Mouse (Mus musculus) urinary bladder, postnatal 25 days (tissue): ENCODE measurements around the gene 4930469K13Rik.

Source experiments
- DNase-seq: peaks from one replicate; pipeline ENCODE4 v3.0.0; 2022; ENCODE audit warnings: low spot score

4930469K13Rik gene

GRCm38 (mm10) chr11:33938561-33939274, 159.6 kb downstream of the 4930469K13Rik start:
- no peak for DNase-seq

- no peak for DNase-seq
Observed at GRCm38 (mm10) chr11:33937641-33938040, 160.7 kb downstream of the 4930469K13Rik start.

- DNase-seq: no peak
Observed at GRCm38 (mm10) chr11:33934286-33934685, 164.1 kb downstream of the 4930469K13Rik start.

- DNase-seq: no peak
Observed at GRCm38 (mm10) chr11:33932386-33933111, 165.8 kb downstream of the 4930469K13Rik start.

GRCm38 (mm10) chr11:33931836-33932385, 166.4 kb downstream of the 4930469K13Rik start:
- peak; percentile 9 for DNase-seq

GRCm38 (mm10) chr11:33929412-33929811, 168.9 kb downstream of the 4930469K13Rik start:
- no peak for DNase-seq

- DNase-seq: peak; percentile 15
Observed at GRCm38 (mm10) chr11:33928658-33929057, 169.7 kb downstream of the 4930469K13Rik start.

GRCm38 (mm10) chr11:33927836-33928235, 170.5 kb downstream of the 4930469K13Rik start:
- DNase-seq: no peak

- DNase-seq: no peak
Observed at GRCm38 (mm10) chr11:33927321-33927720, 171.0 kb downstream of the 4930469K13Rik start.

- no peak for DNase-seq
Observed at GRCm38 (mm10) chr11:33926551-33926950, 171.8 kb downstream of the 4930469K13Rik start.

GRCm38 (mm10) chr11:33925778-33926177, 172.6 kb downstream of the 4930469K13Rik start:
- DNase-seq: no peak
